Mouse (Mus musculus): ENCODE measurements around the gene Ssxb8. TPM values are rescaled to one million over a fixed set of nuclear protein-coding genes. Genes with fewer than 3 reads are reported as not detected.
"Not testable (repeated sequence)": the region's sequence is repeated elsewhere in the genome, so short reads cannot be mapped to it uniquely, and the experiment has no call there.

Ssxb8 gene
- not detected in 2 replicates for polyA plus RNA-seq (2015; fragmentation: Nextera tagmentation; extraction: Ambion mirVana)

DNA sequence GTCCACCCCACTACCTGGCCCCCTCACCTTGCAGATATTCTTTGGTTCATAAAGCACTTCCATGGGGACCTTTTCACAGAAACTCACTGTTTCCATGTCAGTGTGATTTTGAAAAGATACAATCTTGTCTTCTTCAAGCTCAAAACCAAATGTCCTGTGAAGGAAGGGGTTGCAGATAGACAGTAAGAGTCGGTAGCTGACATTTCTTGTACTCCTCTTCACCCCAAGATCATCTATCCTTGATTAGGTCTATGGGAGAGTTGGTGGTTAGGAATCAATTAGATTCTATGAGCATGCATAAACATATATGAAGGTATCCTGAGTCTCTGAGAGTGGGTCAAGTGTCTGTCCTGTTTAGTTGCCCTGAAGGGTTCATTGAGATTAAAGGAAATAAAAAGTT is at the start of gene Ssxb8:
Gene Ssxb8 (minus strand): TSS at position 101 of the 400 bp plus-strand sequence.
- not testable (repeated sequence) for DNase-seq (ENCODE audit: low spot score)

DNA sequence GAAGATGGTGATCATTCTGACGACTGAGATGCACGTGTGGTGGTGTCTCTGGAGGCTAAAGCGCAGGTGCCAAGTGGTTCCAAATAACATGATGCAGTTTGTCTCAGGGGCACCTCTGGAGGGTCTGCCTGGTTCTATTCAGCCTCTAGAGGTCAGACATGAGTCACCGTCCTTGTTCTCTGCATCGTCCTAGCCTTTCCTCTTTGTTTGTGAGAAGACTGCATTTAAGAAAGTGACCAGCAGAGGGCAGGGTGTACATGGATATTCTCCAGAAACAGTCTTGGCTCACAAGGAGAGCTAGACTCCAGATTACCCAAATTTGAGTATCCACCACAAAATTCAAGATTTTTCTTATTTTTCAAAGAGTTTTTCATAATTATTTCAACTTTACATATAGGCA is 42.3 kb upstream of the Ssxb8 start:
- peak; percentile 5 for DNase-seq (ENCODE audit: low spot score)

DNA sequence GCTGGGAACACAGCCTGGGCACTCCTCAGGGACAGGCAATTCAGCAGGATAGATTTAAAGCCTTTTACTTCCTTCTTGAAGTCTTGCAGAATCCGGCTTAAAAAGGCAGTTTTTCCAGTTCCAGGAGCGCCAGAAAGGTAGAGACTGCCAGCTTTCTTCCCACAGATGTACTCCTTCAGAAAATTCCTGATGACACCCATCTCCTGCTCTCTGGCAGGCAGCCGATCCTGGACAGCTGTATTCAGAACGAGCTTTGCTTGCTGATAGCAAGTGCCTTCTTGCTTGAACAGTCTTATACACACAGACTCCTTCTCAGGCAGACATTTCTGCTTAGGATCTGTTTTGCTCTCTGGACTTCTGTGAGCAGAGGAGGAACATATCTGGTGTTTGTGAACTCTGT is 27.6 kb downstream of the Ssxb8 start:
- no peak for DNase-seq (ENCODE audit: low spot score)

Other genes starting within 250 kb of the Ssxb8 start
- not detected in 2 replicates for gene Ssxb2, start 229.1 kb downstream of the Ssxb8 start, polyA plus RNA-seq (2015; fragmentation: Nextera tagmentation; extraction: Ambion mirVana)
- not detected in 2 replicates for gene Gm14459, start 165.9 kb downstream of the Ssxb8 start, polyA plus RNA-seq (2015; fragmentation: Nextera tagmentation; extraction: Ambion mirVana)
- gene Ssxb6, start 142.6 kb downstream of the Ssxb8 start, polyA plus RNA-seq (2015; fragmentation: Nextera tagmentation; extraction: Ambion mirVana) = not detected in 2 replicates
- gene Ssxb3, start 99.0 kb downstream of the Ssxb8 start, polyA plus RNA-seq (2015; fragmentation: Nextera tagmentation; extraction: Ambion mirVana) = not detected in 2 replicates
- gene Ssx9, start 57.6 kb upstream of the Ssxb8 start, polyA plus RNA-seq (2015; fragmentation: Nextera tagmentation; extraction: Ambion mirVana) = not detected in 2 replicates
- gene Ssxb5, start 112.8 kb upstream of the Ssxb8 start, polyA plus RNA-seq (2015; fragmentation: Nextera tagmentation; extraction: Ambion mirVana) = not detected in 2 replicates
- not detected in 2 replicates for gene Gm6592, start 153.2 kb upstream of the Ssxb8 start, polyA plus RNA-seq (2015; fragmentation: Nextera tagmentation; extraction: Ambion mirVana)
- gene Gm5751, start 183.4 kb upstream of the Ssxb8 start, polyA plus RNA-seq (2015; fragmentation: Nextera tagmentation; extraction: Ambion mirVana) = not detected in 2 replicates
- 0.67 and 0.78 TPM in 2 replicates for gene B630019K06Rik, start 201.5 kb upstream of the Ssxb8 start, polyA plus RNA-seq (2015; fragmentation: Nextera tagmentation; extraction: Ambion mirVana)